Mouse (Mus musculus) lung, adult 2 months (tissue): ENCODE measurements around the gene Utrn.

ENCODE experiments used
- CTCF ChIP-seq: fragments of 200-500 bp; IDR thresholded peaks from 2 replicates; pipeline ENCODE4 v1.5.1; 2011; ENCODE audit warnings: mild to moderate bottlenecking, low read length, control low read depth; ENCODE audit not compliant: insufficient read depth
- POLR2A ChIP-seq: fragments of 200-500 bp; IDR thresholded peaks from 2 replicates; pipeline ENCODE4 v1.6.1; 2011; ENCODE audit warnings: low read depth, mild to moderate bottlenecking, control low read depth, low read length, borderline replicate concordance; ENCODE audit errors: extremely low read depth

DNA sequence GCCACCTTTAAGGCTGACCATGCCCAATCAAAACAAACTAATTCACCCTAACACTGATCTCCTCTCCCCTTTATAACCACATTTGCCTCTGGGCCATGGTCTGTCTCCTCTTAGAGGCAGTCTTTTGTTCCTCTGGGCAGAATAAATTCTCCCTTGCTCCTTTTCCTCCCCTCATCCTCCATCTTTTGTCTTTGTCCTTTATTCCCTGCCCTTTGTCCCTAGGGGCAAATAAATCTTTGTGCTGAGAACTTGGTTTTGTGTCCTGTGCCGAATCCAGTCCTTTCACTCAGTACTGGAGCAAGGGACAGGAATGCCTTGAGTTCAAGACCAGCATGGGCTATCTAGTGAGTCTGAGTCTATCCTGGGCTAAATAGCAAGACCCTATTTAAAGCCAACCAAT, 48.5 kb upstream of the Utrn start:
- TF ChIP-seq CTCF, result no peak
- TF ChIP-seq POLR2A, result no peak
